Mouse (Mus musculus) MEL (cell line): ENCODE data around the gene Caly.

Source experiments
- BHLHE40 ChIP-seq: IDR thresholded peaks from 2 replicates; pipeline ENCODE4 v1.6.1; 2012; ENCODE audit warnings: low read depth, mild to moderate bottlenecking, inconsistent platforms, low read length, improper control_type of control experiment, borderline replicate concordance
- CTCF ChIP-seq, 3 experiments: IDR thresholded peaks in 2 of 3; conservative IDR thresholded peaks in 1 of 3; 2 replicates each; pipeline ENCODE4 v1.5.1; 2011 to 2012; ENCODE audit warnings: low read length in 3 of 3, low read depth in 2 of 3, mild to moderate bottlenecking in 2 of 3, improper control_type of control experiment in 1 of 3, inconsistent platforms in 1 of 3, mixed read lengths in 1 of 3, moderate library complexity in 1 of 3; ENCODE audit not compliant: control insufficient read depth in 1 of 3, insufficient read depth in 1 of 3, poor library complexity in 1 of 3, severe bottlenecking in 1 of 3
- E2F4 ChIP-seq: IDR thresholded peaks from 2 replicates; pipeline ENCODE4 v1.6.1; 2011; ENCODE audit warnings: low read depth, low read length, improper control_type of control experiment, borderline replicate concordance
- POLR2AphosphoS2 ChIP-seq: IDR thresholded peaks from 2 replicates; pipeline ENCODE4 v1.6.1; 2011; ENCODE audit warnings: low read length, improper control_type of control experiment
- USF1 ChIP-seq: IDR thresholded peaks from 2 replicates; pipeline ENCODE4 v1.6.1; 2014; ENCODE audit warnings: low read depth, mild to moderate bottlenecking, inconsistent platforms, low read length, improper control_type of control experiment, moderate library complexity

DNA sequence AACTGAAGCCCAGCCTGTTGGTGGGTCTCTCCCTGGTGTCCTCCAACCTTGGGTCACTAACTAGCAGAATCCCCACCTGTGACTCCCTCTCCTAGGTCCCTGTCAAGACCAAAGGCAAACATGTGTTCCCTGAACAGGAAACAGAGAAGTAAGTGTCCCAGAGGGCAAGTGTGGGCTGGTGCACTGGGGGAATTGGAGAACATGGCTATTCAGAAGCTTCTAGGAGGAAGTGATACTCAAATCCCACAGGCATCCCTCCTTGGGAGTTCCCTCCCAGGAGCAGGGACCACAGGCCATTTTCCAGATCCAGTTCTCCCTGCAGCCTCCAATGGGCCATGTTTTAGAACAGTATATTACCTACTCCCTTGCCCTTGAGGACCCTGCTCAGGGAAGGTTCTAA lies 13.7 kb upstream of the Caly start:
- TF ChIP-seq POLR2AphosphoS2 (no peak), CTCF (IDR thresholded peaks at IDR 0.05 in 2 of 3, conservative IDR thresholded peaks at IDR 0.05 in 1 of 3; ENCODE audit: control insufficient read depth in 1 of 3, insufficient read depth in 1 of 3, low read depth in 2 of 3, low read length in 3 of 3, poor library complexity in 1 of 3, severe bottlenecking in 1 of 3) (no peak), BHLHE40 (no peak), E2F4 (no peak), USF1 (no peak)
